Mouse (Mus musculus) CH12.LX (cell line): ENCODE measurements at regions not wholly inside any gene's neighbourhood (a gene's known extent, or its start where the extent isn't known, plus 50 kb on each side); places are given as distances from the start of the nearest gene placed in this dataset.

ENCODE experiments used
- DNase-seq: peaks from one replicate; pipeline ENCODE4 v3.0.0-alpha.2; 2013; ENCODE audit errors: extremely low read depth
- H3K27ac ChIP-seq: 2 replicates; pipeline ENCODE4 v1.5.1; 2012; ENCODE audit warnings: low read depth, mild to moderate bottlenecking, control low read depth, moderate library complexity; ENCODE audit not compliant: insufficient read depth
- H3K27me3 ChIP-seq: replicated peaks from 2 replicates; pipeline ENCODE3; 2012; ENCODE audit warnings: inconsistent platforms
- H3K36me3 ChIP-seq, 2 experiments: replicated peaks in 1 of 2; 2 replicates each; pipeline versions ENCODE3 to v1.6.1; 2012; ENCODE audit warnings: inconsistent platforms in 1 of 2, low read length in 1 of 2, mild to moderate bottlenecking in 1 of 2, mixed read lengths in 1 of 2, moderate library complexity in 1 of 2; ENCODE audit not compliant: control insufficient read depth in 1 of 2, insufficient read depth in 1 of 2
- H3K4me1 ChIP-seq, 2 experiments: 2 replicates each; pipeline ENCODE4 v1.6.1; 2012; ENCODE audit warnings: inconsistent platforms in 1 of 2, moderate library complexity in 1 of 2; ENCODE audit not compliant: insufficient read depth in 2 of 2, control insufficient read depth in 1 of 2
- H3K4me2 ChIP-seq: 2 replicates; pipeline ENCODE4 v1.6.1; 2012; ENCODE audit warnings: low read depth, mild to moderate bottlenecking, control low read depth; ENCODE audit not compliant: poor library complexity, insufficient read depth, severe bottlenecking
- H3K4me3 ChIP-seq, 3 experiments: fragments of 150-350 bp in 1 of 3; sonication (generic) in 1 of 3; replicated peaks in 1 of 3; 2 replicates each; pipeline versions ENCODE3 to v1.5.1; 2011 to 2012; ENCODE audit warnings: low read depth in 2 of 3, low read length in 2 of 3, mild to moderate bottlenecking in 2 of 3, moderate library complexity in 2 of 3, control low read depth in 1 of 3, improper control_type of control experiment in 1 of 3, inconsistent platforms in 1 of 3, mixed read lengths in 1 of 3; ENCODE audit not compliant: poor library complexity in 1 of 3
- H3K79me2 ChIP-seq: replicated peaks from 2 replicates; pipeline ENCODE4 v1.6.1; 2012; ENCODE audit warnings: mild to moderate bottlenecking, moderate library complexity; ENCODE audit not compliant: control insufficient read depth, poor library complexity, insufficient read depth, severe bottlenecking; ENCODE audit errors: extremely low read depth
- H3K9ac ChIP-seq: 2 replicates; pipeline ENCODE4 v1.6.1; 2012; ENCODE audit warnings: low read depth, mild to moderate bottlenecking, control low read depth, moderate library complexity; ENCODE audit not compliant: insufficient read depth
- H3K9me3 ChIP-seq: replicated peaks from 2 replicates; pipeline ENCODE3; 2012; ENCODE audit warnings: low read length, inconsistent platforms, mixed read lengths
- BHLHE40 ChIP-seq: IDR thresholded peaks from 2 replicates; pipeline ENCODE4 v1.6.1; 2011; ENCODE audit warnings: mild to moderate bottlenecking, low read depth, low read length, improper control_type of control experiment
- CHD1 ChIP-seq: IDR thresholded peaks from 2 replicates; pipeline ENCODE4 v1.6.1; 2012; ENCODE audit warnings: low read depth, low read length, improper control_type of control experiment, inconsistent platforms
- CHD2 ChIP-seq: IDR thresholded peaks from 2 replicates; pipeline ENCODE4 v1.6.1; 2011; ENCODE audit warnings: low read length, improper control_type of control experiment
- CTCF ChIP-seq, 2 experiments: IDR thresholded peaks in 1 of 2; conservative IDR thresholded peaks in 1 of 2; 2 replicates each; pipeline ENCODE4 v1.5.1; 2011 to 2012; ENCODE audit warnings: low read depth in 2 of 2, low read length in 2 of 2, improper control_type of control experiment in 1 of 2, inconsistent platforms in 1 of 2, mild to moderate bottlenecking in 1 of 2, moderate library complexity in 1 of 2
- E2F4 ChIP-seq: IDR thresholded peaks from 2 replicates; pipeline ENCODE4 v1.6.1; 2011; ENCODE audit warnings: low read depth, low read length, improper control_type of control experiment; ENCODE audit not compliant: insufficient replicate concordance
- EP300 ChIP-seq: IDR thresholded peaks from 2 replicates; pipeline ENCODE4 v1.6.1; 2011; ENCODE audit warnings: low read length, improper control_type of control experiment
- HCFC1 ChIP-seq: IDR thresholded peaks from 2 replicates; pipeline ENCODE4 v1.6.1; 2012; ENCODE audit warnings: low read depth, mild to moderate bottlenecking, inconsistent platforms, low read length, improper control_type of control experiment
- IRF4 ChIP-seq: IDR thresholded peaks from 2 replicates; pipeline ENCODE4 v1.6.1; 2014; ENCODE audit warnings: low read depth, mild to moderate bottlenecking, inconsistent platforms, low read length, improper control_type of control experiment
- JUN ChIP-seq: IDR thresholded peaks from 2 replicates; pipeline ENCODE4 v1.6.1; 2011; ENCODE audit warnings: low read depth, mild to moderate bottlenecking, low read length, improper control_type of control experiment, moderate library complexity; ENCODE audit not compliant: insufficient read depth
- JUND ChIP-seq: conservative IDR thresholded peaks from 2 replicates; pipeline ENCODE4 v1.6.1; 2011; ENCODE audit warnings: low read depth, low read length, improper control_type of control experiment
- MAX ChIP-seq: IDR thresholded peaks from 2 replicates; pipeline ENCODE4 v1.6.1; 2011; ENCODE audit warnings: low read length, improper control_type of control experiment
- MAZ ChIP-seq: IDR thresholded peaks from 2 replicates; pipeline ENCODE4 v1.6.1; 2012; ENCODE audit warnings: low read depth, mild to moderate bottlenecking, inconsistent platforms, low read length, improper control_type of control experiment, moderate library complexity
- MEF2A ChIP-seq: IDR thresholded peaks from 2 replicates; pipeline ENCODE4 v1.6.1; 2014; ENCODE audit warnings: low read depth, mild to moderate bottlenecking, inconsistent platforms, low read length, improper control_type of control experiment, borderline replicate concordance
- MXI1 ChIP-seq: IDR thresholded peaks from 2 replicates; pipeline ENCODE4 v1.6.1; 2011; ENCODE audit warnings: mild to moderate bottlenecking, low read depth, low read length, improper control_type of control experiment
- MYC ChIP-seq: IDR thresholded peaks from 2 replicates; pipeline ENCODE4 v1.6.1; 2011; ENCODE audit warnings: low read depth, mild to moderate bottlenecking, improper control_type of control experiment, low read length
- NELFE ChIP-seq: IDR thresholded peaks from 2 replicates; pipeline ENCODE4 v1.6.1; 2011; ENCODE audit warnings: low read depth, low read length, improper control_type of control experiment
- POLR2AphosphoS2 ChIP-seq: IDR thresholded peaks from 2 replicates; pipeline ENCODE4 v1.6.1; 2011; ENCODE audit warnings: low read depth, low read length, improper control_type of control experiment
- RAD21 ChIP-seq: IDR thresholded peaks from 2 replicates; pipeline ENCODE4 v1.6.1; 2011; ENCODE audit warnings: low read depth, mild to moderate bottlenecking, low read length, improper control_type of control experiment, moderate library complexity
- SIN3A ChIP-seq: IDR thresholded peaks from 2 replicates; pipeline ENCODE4 v1.6.1; 2012; ENCODE audit warnings: low read length, improper control_type of control experiment, inconsistent platforms
- SMC3 ChIP-seq: IDR thresholded peaks from 2 replicates; pipeline ENCODE4 v1.6.1; 2011; ENCODE audit warnings: low read depth, low read length, improper control_type of control experiment
- TBP ChIP-seq: conservative IDR thresholded peaks from 2 replicates; pipeline ENCODE4 v1.6.1; 2011; ENCODE audit warnings: low read depth, low read length, improper control_type of control experiment
- UBTF ChIP-seq: IDR thresholded peaks from 2 replicates; pipeline ENCODE4 v1.6.1; 2012; ENCODE audit warnings: low read depth, mild to moderate bottlenecking, inconsistent platforms, low read length, improper control_type of control experiment, moderate library complexity
- ZC3H11A ChIP-seq: IDR thresholded peaks from 2 replicates; pipeline ENCODE4 v1.6.1; 2012; ENCODE audit warnings: low read depth, mild to moderate bottlenecking, inconsistent platforms, low read length, improper control_type of control experiment
- ZKSCAN1 ChIP-seq: IDR thresholded peaks from 2 replicates; pipeline ENCODE4 v1.6.1; 2012; ENCODE audit warnings: low read depth, inconsistent platforms, low read length, improper control_type of control experiment, borderline replicate concordance
- dilution Hi-C: fragments of 300-500 bp; cut with MboI; formaldehyde crosslinking; loops from 2 replicates; pipeline ENCODE4 v1.14.3; 2020; ENCODE audit warnings: low sequenced_read_pairs; ENCODE audit not compliant: extremely low pct_unique_long_range_greater_than_20kb, extremely low pct_ligation_motif_present
- in situ Hi-C: fragments of 300-500 bp; cut with MboI; formaldehyde crosslinking; loops from 3 replicates; pipeline ENCODE4 v1.14.3; 2019; ENCODE audit warnings: low sequenced_read_pairs, low pct_ligation_motif_present, low pct_unique_long_range_greater_than_20kb, mixed read lengths

DNA sequence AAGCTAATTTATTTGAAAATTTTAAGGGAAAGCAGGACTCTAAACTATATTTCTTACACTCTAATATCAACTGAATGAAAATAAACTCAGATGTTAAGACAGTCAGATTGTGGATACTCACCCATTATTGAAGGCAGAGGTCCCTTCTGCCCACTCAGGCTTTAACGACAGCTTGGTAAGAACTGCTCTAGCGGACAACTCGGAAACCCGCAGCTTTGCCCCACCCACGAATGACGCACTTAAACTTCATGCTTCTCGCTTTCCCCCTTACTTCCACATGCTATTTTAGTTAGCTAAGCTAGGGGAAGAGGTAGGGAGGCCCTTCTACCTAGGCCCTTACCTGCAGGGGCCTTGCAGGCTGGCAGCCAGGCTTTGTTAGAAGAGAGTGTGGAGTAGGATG is 50.8 kb upstream of the Elmo1 start:
- H3K4me2 ChIP-seq = no peak overlapping the region
- peaks cover 0 to 24% of the 10 kb centered on the region in 2 experiments; a peak in 3 of 4 replicates for H3K4me1 ChIP-seq
- no peaks in the 10 kb centered on the region for H3K9me3 ChIP-seq
- no peak overlapping the region for H3K27ac ChIP-seq
- no peaks in the 10 kb centered on the region for H3K36me3 ChIP-seq
- no peak overlapping the region for H3K9ac ChIP-seq
- TF ChIP-seq EP300 = no peak
- TF ChIP-seq SMC3 = no peak
- TF ChIP-seq SIN3A = no peak
- no peak for TF ChIP-seq IRF4
- no peak for TF ChIP-seq JUND
- no peak for TF ChIP-seq MAX
- TF ChIP-seq ZC3H11A = no peak
- H3K79me2 ChIP-seq = no peaks in the 10 kb centered on the region
- dilution Hi-C loops (no loop called here), in situ Hi-C loops (loop anchor here (10.0 kb wide), 1 partner anchor 235 kb away; no protein-coding TSS in a partner anchor)
- H3K4me3 ChIP-seq = no peak overlapping the region
- H3K27me3 ChIP-seq = no peaks in the 10 kb centered on the region
- peak; percentile 56 for DNase-seq

DNA sequence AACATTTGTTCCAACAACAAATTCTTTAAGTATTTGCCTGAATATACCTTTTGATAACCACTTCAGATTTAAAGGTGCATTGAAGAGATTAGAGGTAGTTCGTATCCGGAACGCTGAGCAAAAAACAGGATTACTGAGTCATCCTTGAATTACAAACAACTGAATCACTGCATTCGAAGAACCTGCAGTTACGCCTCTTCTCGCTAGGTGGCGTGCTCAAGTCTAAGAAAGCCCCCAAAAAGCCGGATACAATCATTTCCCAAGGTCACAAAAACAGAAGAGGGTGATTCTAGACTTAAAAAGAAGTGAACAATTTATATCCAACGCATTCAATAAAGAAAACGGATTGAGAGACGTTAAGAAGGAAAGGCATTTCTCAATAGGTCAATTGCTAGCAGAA is 51.9 kb upstream of the Elmo1 start:
- dilution Hi-C loops (no loop called here), in situ Hi-C loops (loop anchor here (10.0 kb wide), 1 partner anchor 236 kb away; no protein-coding TSS in a partner anchor)
- Histone ChIP-seq H3K27ac (no peak overlapping the region), H3K36me3 (no peaks in the 10 kb centered on the region), H3K27me3 (no peaks in the 10 kb centered on the region), H3K79me2 (no peaks in the 10 kb centered on the region), H3K4me2 (no peak overlapping the region), H3K9me3 (no peaks in the 10 kb centered on the region), H3K4me3 (no peak overlapping the region), H3K4me1 (peaks cover 0 to 26% of the 10 kb centered on the region in 2 experiments; a peak in 3 of 4 replicates), H3K9ac (no peak overlapping the region)
- DNase-seq = peak; percentile 58
- TF ChIP-seq JUND (peak; percentile 34; the same call in 1 of the 2 replicates), SMC3 (peak; percentile 93), RAD21 (peak; percentile 80), MAX (no peak), MEF2A (no peak), MXI1 (no peak), CTCF (conservative IDR thresholded peaks at IDR 0.05 in 1 of 2, IDR thresholded peaks at IDR 0.05 in 1 of 2; ENCODE audit: low read depth in 2 of 2, low read length in 2 of 2) (peak; percentile 71 to 90), NELFE (no peak), MYC (0 out of 2 replicates have a peak, but pooled peaks have one; percentile 32), ZC3H11A (peak; percentile 52), JUN (no peak)

GRCm38 (mm10) chr13:20037436-20037835 is 53.0 kb upstream of the Elmo1 start:
- in situ Hi-C loops (loop anchor here (10.0 kb wide), 1 partner anchor 237 kb away; no protein-coding TSS in a partner anchor), dilution Hi-C loops (no loop called here)
- H3K4me2 ChIP-seq = no peak overlapping the region
- TF ChIP-seq UBTF = no peak
- no peak for TF ChIP-seq ZKSCAN1
- no peak for TF ChIP-seq ZC3H11A
- no peak for TF ChIP-seq E2F4
- TF ChIP-seq IRF4 = no peak
- no peak for TF ChIP-seq MYC
- no peak for TF ChIP-seq EP300
- no peak for TF ChIP-seq JUND
- no peak for TF ChIP-seq CHD1
- no peak for TF ChIP-seq CHD2
- TF ChIP-seq MAZ = no peak
- no peak for TF ChIP-seq HCFC1
- TF ChIP-seq POLR2AphosphoS2 = no peak
- no peak for TF ChIP-seq BHLHE40
- no peak for TF ChIP-seq TBP
- no peak overlapping the region for H3K4me3 ChIP-seq
- H3K79me2 ChIP-seq = no peaks in the 10 kb centered on the region
- no peaks in the 10 kb centered on the region for H3K36me3 ChIP-seq
- peaks cover 0 to 26% of the 10 kb centered on the region in 2 experiments; a peak in 3 of 4 replicates for H3K4me1 ChIP-seq
- no peak for DNase-seq
- H3K9me3 ChIP-seq = no peaks in the 10 kb centered on the region
- H3K27me3 ChIP-seq = no peaks in the 10 kb centered on the region
- H3K9ac ChIP-seq = no peak overlapping the region
- H3K27ac ChIP-seq = no peak overlapping the region
